Mouse (Mus musculus) bone marrow macrophage, adult 2 months (primary cell): ENCODE results near the gene Smg9.

Experiments used
- CTCF ChIP-seq: IDR thresholded peaks from 2 replicates; pipeline ENCODE4 v1.5.1; 2012; ENCODE audit warnings: low read depth, mild to moderate bottlenecking, low read length, moderate library complexity
- POLR2A ChIP-seq: IDR thresholded peaks from 2 replicates; pipeline ENCODE4 v1.6.1; 2012; ENCODE audit warnings: mild to moderate bottlenecking, low read depth, low read length, borderline replicate concordance

GRCm38 (mm10) chr7:24359269-24359668, 40.1 kb upstream of the Smg9 start:
- TF ChIP-seq POLR2A (no peak), CTCF (no peak)
